Mouse (Mus musculus) layer of hippocampus, adult 2 months (tissue): ENCODE data around the gene Usp48. TPM values are rescaled to one million over a fixed set of nuclear protein-coding genes. Genes with fewer than 3 reads are reported as not detected.

Source experiments
- DNase-seq, 2 experiments: peaks; one replicate each; pipeline ENCODE4 v3.0.0; 2022; ENCODE audit warnings: low spot score in 2 of 2
- H3K27ac ChIP-seq: fragments of 200-600 bp; 2 replicates; pipeline ENCODE4 v1.8.1; 2022
- H3K4me3 ChIP-seq: fragments of 200-600 bp; 2 replicates; pipeline ENCODE4 v1.8.1; 2022; ENCODE audit warnings: mild to moderate bottlenecking
- CTCF ChIP-seq: fragments of 200-600 bp; conservative IDR thresholded peaks from 2 replicates; pipeline ENCODE4 v1.8.1; 2022; ENCODE audit warnings: antibody characterized with exemption, mild to moderate bottlenecking, moderate library complexity
- total RNA-seq, 2 experiments: library from RNA; stranded (reverse); gene quantifications; 2 replicates each; pipeline ENCODE4 v1.2.3; 2021

Usp48 gene
- total RNA-seq, 2 experiments from 2014 or later = 142 to 160 TPM

- DNase-seq = no peak
- Histone ChIP-seq H3K4me3 (no peak overlapping the region), H3K27ac (no peak overlapping the region)
- no peak for TF ChIP-seq CTCF
Observed at GRCm38 (mm10) chr4:137671711-137672500, 78.4 kb downstream of the Usp48 start.

GRCm38 (mm10) chr4:137675566-137675965, 82.0 kb downstream of the Usp48 start:
- H3K27ac ChIP-seq = peak overlapping the region; percentile 50; the same call in 1 of the 2 replicates
- no peak overlapping the region for H3K4me3 ChIP-seq
- TF ChIP-seq CTCF = no peak
- no peak for DNase-seq

- H3K4me3 ChIP-seq = no peak overlapping the region
- peak; percentile 78 to 89 for DNase-seq
- TF ChIP-seq CTCF = peak; percentile 97
- H3K27ac ChIP-seq = peak overlapping the region; percentile 50; the same call in 1 of the 2 replicates
Observed at GRCm38 (mm10) chr4:137676057-137676456, 82.5 kb downstream of the Usp48 start.

GRCm38 (mm10) chr4:137676700-137677484, 83.3 kb downstream of the Usp48 start:
- Histone ChIP-seq H3K27ac (peak overlapping the region; percentile 49; the same call in 1 of the 2 replicates), H3K4me3 (no peak overlapping the region)
- DNase-seq = no peak
- no peak for TF ChIP-seq CTCF

- DNase-seq = no peak
- no peak overlapping the region for H3K4me3 ChIP-seq
- no peak overlapping the region for H3K27ac ChIP-seq
- no peak for TF ChIP-seq CTCF
Observed at GRCm38 (mm10) chr4:137677906-137678305, 84.4 kb downstream of the Usp48 start.

GRCm38 (mm10) chr4:137678568-137678967, 85.0 kb downstream of the Usp48 start:
- no peak overlapping the region for H3K27ac ChIP-seq
- no peak overlapping the region for H3K4me3 ChIP-seq
- DNase-seq = no peak
- no peak for TF ChIP-seq CTCF

GRCm38 (mm10) chr4:137679979-137680550, 86.5 kb downstream of the Usp48 start:
- Histone ChIP-seq H3K4me3 (no peak overlapping the region), H3K27ac (peak overlapping the region; percentile 90)
- DNase-seq = no peak
- no peak for TF ChIP-seq CTCF

- H3K4me3 ChIP-seq = peak overlapping the region; percentile 57
Observed at GRCm38 (mm10) chr4:137680721-137681120, 87.2 kb downstream of the Usp48 start.

GRCm38 (mm10) chr4:137681408-137682104, 88.0 kb downstream of the Usp48 start:
- peak; percentile 40 for TF ChIP-seq CTCF
- H3K4me3 ChIP-seq = peak overlapping the region; percentile 57

More at GRCm38 (mm10) chr4:137680721-137681120, 87.2 kb downstream of the Usp48 start:
- TF ChIP-seq CTCF = no peak
- DNase-seq = no peak
- H3K27ac ChIP-seq = peak overlapping the region; percentile 90

GRCm38 (mm10) chr4:137682961-137683453, 89.5 kb downstream of the Usp48 start:
- H3K4me3 ChIP-seq = no peak overlapping the region
- DNase-seq = peak in 1 of 2 experiments; percentile 37
- H3K27ac ChIP-seq = peak overlapping the region; percentile 23; the same call in 1 of the 2 replicates
- TF ChIP-seq CTCF = peak; percentile 94

More at GRCm38 (mm10) chr4:137681408-137682104, 88.0 kb downstream of the Usp48 start:
- peak; percentile 73 to 87 for DNase-seq
- peak overlapping the region; percentile 90 for H3K27ac ChIP-seq

GRCm38 (mm10) chr4:137684830-137685343, 91.3 kb downstream of the Usp48 start:
- TF ChIP-seq CTCF = no peak
- Histone ChIP-seq H3K4me3 (no peak overlapping the region), H3K27ac (peak overlapping the region; percentile 69; the same call in 1 of the 2 replicates)
- no peak for DNase-seq

- TF ChIP-seq CTCF = no peak
- DNase-seq = no peak
- Histone ChIP-seq H3K27ac (peak overlapping the region; percentile 69), H3K4me3 (no peak overlapping the region)
Observed at GRCm38 (mm10) chr4:137686303-137686702, 92.7 kb downstream of the Usp48 start.
